Mouse (Mus musculus): ENCODE data around the gene Il11ra1.

DNA sequence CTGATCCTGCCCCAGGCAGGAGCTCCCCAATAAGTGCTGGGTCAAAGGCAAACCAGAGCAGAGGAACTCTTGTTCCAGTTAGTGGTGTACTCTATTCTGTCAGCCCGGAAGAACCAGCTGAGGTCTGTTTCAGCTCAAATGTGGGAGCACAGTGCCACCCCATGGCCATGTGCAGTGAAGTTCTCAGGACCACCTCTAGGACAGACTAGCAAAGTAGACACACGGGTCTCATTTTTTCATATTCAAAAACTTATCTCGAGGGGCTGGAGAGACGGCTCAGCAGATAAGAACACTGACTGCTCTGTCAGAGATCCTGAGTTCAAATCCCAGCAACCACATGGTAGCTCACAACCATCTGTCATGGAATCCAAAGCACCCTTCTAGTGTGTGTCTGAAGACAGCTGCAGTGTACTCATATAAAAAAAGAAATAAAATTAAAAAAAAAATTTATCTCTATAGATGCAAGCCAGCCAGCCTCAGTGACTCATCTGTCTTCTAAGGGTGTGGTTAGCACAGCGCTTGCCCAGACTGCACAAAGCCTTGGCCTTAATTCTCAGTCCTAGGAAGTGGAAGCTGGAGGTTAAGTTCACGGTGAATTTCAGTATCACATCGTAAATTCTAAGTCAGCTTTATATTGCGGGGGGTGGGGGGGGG, 37.9 kb downstream of the Il11ra1 start:
- TF ChIP-seq CTCF (IDR thresholded peaks at IDR 0.05; ENCODE audit: control insufficient read depth, insufficient read depth, insufficient read length) (peak; percentile 71), CEBPB (IDR thresholded peaks at IDR 0.05; ENCODE audit: low read depth) (no peak)

Data from C2C12 (cell line).